ENCODE assay signal across 7 mouse cellular contexts in the genomic region with DNA sequence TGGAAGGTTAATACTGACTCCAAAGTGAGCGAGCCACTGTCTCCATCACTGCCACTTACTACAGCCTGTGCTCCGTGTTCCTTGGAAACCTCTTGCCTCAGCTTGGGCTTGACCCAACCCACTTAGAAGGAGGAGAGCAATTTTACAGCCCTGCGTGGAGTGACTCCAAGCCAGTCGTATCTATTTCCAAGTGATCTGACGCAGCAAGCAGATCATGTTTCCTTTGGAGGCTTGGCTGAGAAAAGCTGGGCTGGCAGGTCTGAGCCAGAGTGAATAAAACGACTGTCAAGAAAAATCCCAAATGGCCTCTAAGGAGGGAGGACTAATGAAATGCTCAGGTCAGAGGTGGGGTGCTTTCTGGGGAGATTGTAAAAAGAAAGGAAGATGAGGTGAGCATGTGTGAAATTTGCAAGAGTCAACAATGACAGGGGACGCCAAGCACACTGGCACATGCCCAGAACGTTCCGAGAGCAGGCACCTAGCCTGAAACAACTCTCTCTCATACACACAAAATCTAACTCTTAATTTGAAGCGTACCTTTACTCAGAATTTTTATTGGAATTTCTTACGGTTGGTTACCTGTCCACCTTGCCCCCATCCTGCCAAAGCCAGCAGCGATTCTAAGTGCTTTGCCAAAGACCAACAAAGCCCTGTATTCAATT.
A peak's percentile ranks its signal among the peaks of the same experiment; 100 is the strongest.
DNase-seq lines count a peak whose midpoint lies in the region; ATAC-seq and TF ChIP-seq lines count a peak whose summit lies in the region.

No protein-coding gene starts in this region.

- no peaks in the 10 kb centered on the region for H3K36me3 ChIP-seq in kidney, postnatal 0 days (ENCODE audit: insufficient read depth, low read length)

- H3K4me3 ChIP-seq in kidney, postnatal 0 days (replicated peaks; ENCODE audit: low read depth, low read length): no peak overlapping the region

- WGBS in kidney, postnatal 0 days: 18% methylated on average over 12 of the region's 12 CpGs

- no peaks in the 10 kb centered on the region for H3K27me3 ChIP-seq in kidney, postnatal 0 days (ENCODE audit: insufficient read depth, low read length)

- H3K9ac ChIP-seq in kidney, postnatal 0 days (ENCODE audit: low read depth, low read length): no peak overlapping the region

- peak overlapping the region; percentile 64 for H3K27ac ChIP-seq in kidney, postnatal 0 days

- no peak for TF ChIP-seq CTCF in brain, embryonic 14.5 days (IDR thresholded peaks at IDR 0.05; ENCODE audit: borderline replicate concordance, extremely low read depth, insufficient read depth, insufficient read length)
- TF ChIP-seq CTCF in kidney, postnatal 0 days (IDR thresholded peaks at IDR 0.05; ENCODE audit: low read depth): no peak

- no peaks in the 10 kb centered on the region for H3K9me3 ChIP-seq in kidney, postnatal 0 days (replicated peaks; ENCODE audit: low read length)

- peaks cover 21% of the 10 kb centered on the region for H3K4me1 ChIP-seq in kidney, postnatal 0 days (replicated peaks; ENCODE audit: insufficient read depth, low read length)

- peak; percentile 83 for DNase-seq in 3T3-L1 (ENCODE audit: low read depth, low spot score)
- peak; percentile 83 for DNase-seq in brain, embryonic 14.5 days (ENCODE audit: low read depth)
- peak; percentile 91 for DNase-seq in heart, adult 8-10 months (ENCODE audit: low spot score)
- peak; percentile 95 for DNase-seq in kidney, postnatal 0 days (ENCODE audit: low spot score)
- peak; percentile 74 for DNase-seq in ovary, postnatal 14 days (ENCODE audit: low spot score)
- no peak for DNase-seq in thymus, adult 18-20 months

- H3K4me2 ChIP-seq in kidney, postnatal 0 days (ENCODE audit: low read length): no peak overlapping the region; the same call in 1 of the 2 replicates

- no peak for TF ChIP-seq POLR2A in brain, embryonic 14.5 days (IDR thresholded peaks at IDR 0.05; ENCODE audit: borderline replicate concordance, extremely low read depth, insufficient read depth, insufficient read length, poor library complexity, severe bottlenecking)

- ATAC-seq in kidney, postnatal 0 days (replicated peaks; ENCODE audit: low FRiP score, low read depth): peak; percentile 44; the same call in 1 of the 2 replicates
- no peak for ATAC-seq in granulocyte monocyte progenitor cell, adult 5-6 weeks (replicated peaks; ENCODE audit: poor library complexity, severe bottlenecking)

Comparison
In these comparisons a context has a peak if more than half of its experiments do, and no peak if none do; other contexts are left out.
1. DNase-seq: peak in 3T3-L1 (single experiment), brain, embryonic 14.5 days (single experiment), heart, adult 8-10 months (single experiment), kidney, postnatal 0 days (single experiment) and ovary, postnatal 14 days (single experiment); none in thymus, adult 18-20 months (0 of 2).